Mouse (Mus musculus): Measurements from ENCODE around the gene Ppp1r10. TPM values are rescaled to one million over a fixed set of nuclear protein-coding genes. Genes with fewer than 3 reads are reported as not detected.
A peak's percentile ranks its signal among the peaks of the same experiment; 100 is the strongest.

The Ppp1r10 gene
- total and polyA plus RNA-seq, 2 experiments from 2014 or later: 20.3 to 37.5 TPM

- ATAC-seq: no peak
- Histone ChIP-seq H3K9me3 (ENCODE audit: low read length) (no peaks in the 10 kb centered on the region), H3K4me3 (ENCODE audit: low read length) (peak overlapping the region; percentile 73), H3K4me1 (ENCODE audit: insufficient read depth, low read length) (peaks cover 28% of the 10 kb centered on the region), H3K27me3 (ENCODE audit: insufficient read depth, low read length) (no peaks in the 10 kb centered on the region), H3K9ac (replicated peaks; ENCODE audit: low read length) (peak overlapping the region; percentile 97), H3K36me3 (ENCODE audit: insufficient read depth, low read length) (peaks cover 20% of the 10 kb centered on the region), H3K4me2 (ENCODE audit: low read depth, low read length) (peak overlapping the region; percentile 90), H3K27ac (peak overlapping the region; percentile 98)
- TF ChIP-seq CTCF (IDR thresholded peaks at IDR 0.05; ENCODE audit: low read depth): no peak
- peak; percentile 17 for DNase-seq (ENCODE audit: low spot score)
- 34% methylated on average over 6 of the region's 6 CpGs for WGBS
These were observed 3.6 kb downstream of the Ppp1r10 start for GRCm38 (mm10) chr17:35919864-35920301.

GRCm38 (mm10) chr17:35920384-35920783 is 4.2 kb downstream of the Ppp1r10 start:
- H3K9me3 ChIP-seq (ENCODE audit: low read length): no peaks in the 10 kb centered on the region
- no peak for TF ChIP-seq CTCF (IDR thresholded peaks at IDR 0.05; ENCODE audit: low read depth)
- peak overlapping the region; percentile 90 for H3K4me2 ChIP-seq (ENCODE audit: low read depth, low read length)
- no peak overlapping the region for H3K4me3 ChIP-seq (ENCODE audit: low read length)
- peaks cover 28% of the 10 kb centered on the region for H3K4me1 ChIP-seq (ENCODE audit: insufficient read depth, low read length)
- DNase-seq (ENCODE audit: low spot score) (no peak), ATAC-seq (no peak)
- H3K27ac ChIP-seq: peak overlapping the region; percentile 98
- H3K36me3 ChIP-seq (ENCODE audit: insufficient read depth, low read length): peaks cover 25% of the 10 kb centered on the region
- H3K27me3 ChIP-seq (ENCODE audit: insufficient read depth, low read length): no peaks in the 10 kb centered on the region
- 80% methylated on average over 1 of the region's 1 CpGs for WGBS
- peak overlapping the region; percentile 97; the same call in 1 of the 2 replicates for H3K9ac ChIP-seq (replicated peaks; ENCODE audit: low read length)

GRCm38 (mm10) chr17:35920862-35921562 is 4.8 kb downstream of the Ppp1r10 start:
- Histone ChIP-seq H3K9me3 (ENCODE audit: low read length) (no peaks in the 10 kb centered on the region), H3K27ac (peak overlapping the region; percentile 98), H3K4me2 (ENCODE audit: low read depth, low read length) (no peak overlapping the region), H3K9ac (replicated peaks; ENCODE audit: low read length) (no peak overlapping the region), H3K4me1 (ENCODE audit: insufficient read depth, low read length) (peaks cover 25% of the 10 kb centered on the region), H3K4me3 (ENCODE audit: low read length) (no peak overlapping the region), H3K36me3 (ENCODE audit: insufficient read depth, low read length) (peaks cover 27% of the 10 kb centered on the region), H3K27me3 (ENCODE audit: insufficient read depth, low read length) (no peaks in the 10 kb centered on the region)
- ATAC-seq (no peak), DNase-seq (ENCODE audit: low spot score) (peak; percentile 78)
- TF ChIP-seq CTCF (IDR thresholded peaks at IDR 0.05; ENCODE audit: low read depth): peak; percentile 74
- WGBS: 61% methylated on average over 5 of the region's 5 CpGs

DNA sequence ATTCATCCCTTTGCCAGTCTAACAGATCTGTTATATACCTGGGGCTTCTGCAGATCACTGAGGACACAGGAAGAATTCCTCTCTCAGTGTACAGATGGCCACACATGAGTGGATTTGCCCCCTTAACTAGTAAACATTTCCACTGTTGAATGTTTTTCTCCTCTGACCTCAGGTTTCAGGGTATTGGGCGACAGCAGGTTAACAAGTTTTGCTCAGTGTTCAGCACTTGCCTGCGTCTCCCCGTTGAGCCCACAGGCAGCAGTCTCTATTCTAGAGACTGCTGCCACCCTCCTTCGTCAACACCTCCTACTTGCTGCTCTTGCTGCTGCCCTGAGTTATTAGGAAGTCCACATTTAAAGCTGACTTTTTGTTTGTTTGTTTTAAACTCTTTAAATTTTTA is 5.5 kb downstream of the Ppp1r10 start:
- TF ChIP-seq CTCF (IDR thresholded peaks at IDR 0.05; ENCODE audit: low read depth): no peak
- H3K36me3 ChIP-seq (ENCODE audit: insufficient read depth, low read length): peaks cover 34% of the 10 kb centered on the region
- peaks cover 25% of the 10 kb centered on the region for H3K4me1 ChIP-seq (ENCODE audit: insufficient read depth, low read length)
- no peak overlapping the region for H3K4me3 ChIP-seq (ENCODE audit: low read length)
- no peak for ATAC-seq
- H3K27ac ChIP-seq: no peak overlapping the region
- no peak overlapping the region for H3K9ac ChIP-seq (replicated peaks; ENCODE audit: low read length)
- no peak overlapping the region for H3K4me2 ChIP-seq (ENCODE audit: low read depth, low read length)
- 71% methylated on average over 4 of the region's 4 CpGs for WGBS
- no peak for DNase-seq (ENCODE audit: low spot score)
- no peaks in the 10 kb centered on the region for H3K27me3 ChIP-seq (ENCODE audit: insufficient read depth, low read length)
- H3K9me3 ChIP-seq (ENCODE audit: low read length): no peaks in the 10 kb centered on the region

- 81% methylated on average over 3 of the region's 3 CpGs for WGBS
- no peaks in the 10 kb centered on the region for H3K9me3 ChIP-seq (ENCODE audit: low read length)
- DNase-seq (ENCODE audit: low spot score) (no peak), ATAC-seq (no peak)
- H3K4me2 ChIP-seq (ENCODE audit: low read depth, low read length): no peak overlapping the region
- H3K4me1 ChIP-seq (ENCODE audit: insufficient read depth, low read length): peaks cover 25% of the 10 kb centered on the region
- no peak for TF ChIP-seq CTCF (IDR thresholded peaks at IDR 0.05; ENCODE audit: low read depth)
- no peaks in the 10 kb centered on the region for H3K27me3 ChIP-seq (ENCODE audit: insufficient read depth, low read length)
- no peak overlapping the region for H3K27ac ChIP-seq
- no peak overlapping the region for H3K4me3 ChIP-seq (ENCODE audit: low read length)
- H3K9ac ChIP-seq (replicated peaks; ENCODE audit: low read length): no peak overlapping the region
- H3K36me3 ChIP-seq (ENCODE audit: insufficient read depth, low read length): peaks cover 39% of the 10 kb centered on the region
These were observed 6.3 kb downstream of the Ppp1r10 start for GRCm38 (mm10) chr17:35922566-35922965.

DNA sequence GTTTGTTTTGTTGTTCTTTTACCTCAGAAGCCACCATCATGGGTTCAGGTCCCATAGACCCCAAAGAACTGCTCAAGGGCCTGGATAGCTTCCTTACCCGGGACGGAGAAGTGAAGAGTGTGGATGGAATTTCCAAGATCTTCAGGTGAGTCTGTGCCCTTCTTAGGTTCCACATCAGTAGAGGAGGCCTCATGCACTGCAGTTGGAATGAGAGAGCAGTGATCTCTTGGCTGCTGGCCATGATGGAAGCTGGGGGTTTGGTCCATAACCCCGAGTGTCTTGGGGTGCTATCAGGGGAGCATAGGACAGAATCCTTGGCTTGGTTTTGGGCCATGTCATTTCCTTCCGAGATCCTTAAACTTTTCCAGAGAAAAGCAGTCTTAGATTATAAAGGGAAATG is 7.0 kb downstream of the Ppp1r10 start:
- ATAC-seq (no peak), DNase-seq (ENCODE audit: low spot score) (no peak)
- H3K9me3 ChIP-seq (ENCODE audit: low read length): no peaks in the 10 kb centered on the region
- no peak for TF ChIP-seq CTCF (IDR thresholded peaks at IDR 0.05; ENCODE audit: low read depth)
- H3K27me3 ChIP-seq (ENCODE audit: insufficient read depth, low read length): no peaks in the 10 kb centered on the region
- H3K9ac ChIP-seq (replicated peaks; ENCODE audit: low read length): no peak overlapping the region
- no peak overlapping the region for H3K4me2 ChIP-seq (ENCODE audit: low read depth, low read length)
- H3K4me1 ChIP-seq (ENCODE audit: insufficient read depth, low read length): peaks cover 25% of the 10 kb centered on the region
- WGBS: 91% methylated on average over 4 of the region's 4 CpGs
- H3K4me3 ChIP-seq (ENCODE audit: low read length): no peak overlapping the region
- no peak overlapping the region for H3K27ac ChIP-seq
- H3K36me3 ChIP-seq (ENCODE audit: insufficient read depth, low read length): peaks cover 46% of the 10 kb centered on the region

DNA sequence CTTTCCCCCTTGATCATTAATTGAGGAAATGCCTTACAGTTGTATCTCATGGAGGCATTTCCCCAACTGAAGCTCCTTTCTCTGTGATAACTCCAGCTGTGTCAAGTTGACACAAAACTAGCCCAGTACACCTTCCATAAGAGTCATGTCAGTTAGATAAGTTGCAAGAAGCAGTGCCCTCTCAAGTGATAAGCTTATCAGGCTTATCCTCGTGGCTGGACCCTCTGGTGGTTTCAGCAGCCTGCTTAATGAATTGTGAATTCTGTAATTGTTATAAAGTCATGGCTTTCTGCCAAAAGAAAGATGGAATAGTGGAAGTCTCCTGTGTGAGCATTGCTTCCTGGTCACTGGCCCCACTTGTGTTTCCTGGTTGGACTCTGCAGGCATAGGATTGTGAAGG is 11.2 kb downstream of the Ppp1r10 start:
- no peak for TF ChIP-seq CTCF (IDR thresholded peaks at IDR 0.05; ENCODE audit: low read depth)
- ATAC-seq (no peak), DNase-seq (ENCODE audit: low spot score) (no peak)
- Histone ChIP-seq H3K27me3 (ENCODE audit: insufficient read depth, low read length) (no peaks in the 10 kb centered on the region), H3K9me3 (ENCODE audit: low read length) (no peaks in the 10 kb centered on the region), H3K27ac (no peak overlapping the region), H3K9ac (replicated peaks; ENCODE audit: low read length) (no peak overlapping the region), H3K4me1 (ENCODE audit: insufficient read depth, low read length) (0 out of 2 replicates have a peak, but pooled peaks cover under 1% of the 10 kb centered on the region), H3K4me2 (ENCODE audit: low read depth, low read length) (no peak overlapping the region), H3K36me3 (ENCODE audit: insufficient read depth, low read length) (peaks cover 73% of the 10 kb centered on the region), H3K4me3 (ENCODE audit: low read length) (no peak overlapping the region)
- 63% methylated on average over 1 of the region's 1 CpGs for WGBS

Data from hindbrain, postnatal 0 days (tissue).